Mouse (Mus musculus) heart, postnatal 0 days (tissue): ENCODE results near the gene Mut.

Experiments used
- CTCF ChIP-seq: IDR thresholded peaks from 2 replicates; pipeline ENCODE4 v1.5.1; 2016; ENCODE audit warnings: antibody characterized with exemption, control low read depth, low read depth
- EP300 ChIP-seq: IDR thresholded peaks from 2 replicates; pipeline ENCODE4 v1.6.1; 2016; ENCODE audit warnings: antibody characterized with exemption, low read depth

- TF ChIP-seq CTCF = no peak
- TF ChIP-seq EP300 = no peak
Observed at GRCm38 (mm10) chr17:40904721-40905154, 29.7 kb upstream of the Mut start.
